Mouse (Mus musculus) urinary bladder, postnatal 0 days (tissue): Measurements from ENCODE around the gene Gm49321. TPM values are rescaled to one million over a fixed set of nuclear protein-coding genes. Genes with fewer than 3 reads are reported as not detected.

Experiments used
- polyA plus RNA-seq: library from polyadenylated mRNA; unstranded; fragments of >200 nt; fragmentation: Nextera tagmentation; extraction: Ambion mirVana; gene quantifications from 2 replicates; pipeline ENCODE4 v1.2.1, GENCODE M21; 2015

The Gm49321 gene
- 6.7 and 8.7 TPM in 2 replicates for polyA plus RNA-seq

DNA sequence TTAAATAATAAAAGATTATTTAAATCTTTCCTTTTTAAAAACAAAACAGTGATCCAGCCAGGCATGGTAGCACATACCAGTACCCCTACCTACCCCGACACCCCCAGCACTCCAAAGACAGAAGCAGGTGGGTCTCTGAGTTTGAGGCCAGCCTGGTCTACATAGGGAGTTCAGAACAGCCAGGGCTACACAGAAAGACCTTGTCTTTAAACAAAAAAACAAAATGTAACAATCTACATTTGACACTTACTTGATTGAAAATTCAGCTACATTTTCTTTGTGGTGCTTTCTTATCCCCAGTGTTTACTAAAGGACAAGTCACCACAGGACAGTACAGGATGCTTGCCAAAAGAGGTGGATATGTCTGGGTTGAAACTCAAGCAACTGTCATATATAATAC, at the start of gene Gm49321:
Gm49321 (plus strand) TSS at position 301 of the 400 bp plus-strand sequence.

DNA sequence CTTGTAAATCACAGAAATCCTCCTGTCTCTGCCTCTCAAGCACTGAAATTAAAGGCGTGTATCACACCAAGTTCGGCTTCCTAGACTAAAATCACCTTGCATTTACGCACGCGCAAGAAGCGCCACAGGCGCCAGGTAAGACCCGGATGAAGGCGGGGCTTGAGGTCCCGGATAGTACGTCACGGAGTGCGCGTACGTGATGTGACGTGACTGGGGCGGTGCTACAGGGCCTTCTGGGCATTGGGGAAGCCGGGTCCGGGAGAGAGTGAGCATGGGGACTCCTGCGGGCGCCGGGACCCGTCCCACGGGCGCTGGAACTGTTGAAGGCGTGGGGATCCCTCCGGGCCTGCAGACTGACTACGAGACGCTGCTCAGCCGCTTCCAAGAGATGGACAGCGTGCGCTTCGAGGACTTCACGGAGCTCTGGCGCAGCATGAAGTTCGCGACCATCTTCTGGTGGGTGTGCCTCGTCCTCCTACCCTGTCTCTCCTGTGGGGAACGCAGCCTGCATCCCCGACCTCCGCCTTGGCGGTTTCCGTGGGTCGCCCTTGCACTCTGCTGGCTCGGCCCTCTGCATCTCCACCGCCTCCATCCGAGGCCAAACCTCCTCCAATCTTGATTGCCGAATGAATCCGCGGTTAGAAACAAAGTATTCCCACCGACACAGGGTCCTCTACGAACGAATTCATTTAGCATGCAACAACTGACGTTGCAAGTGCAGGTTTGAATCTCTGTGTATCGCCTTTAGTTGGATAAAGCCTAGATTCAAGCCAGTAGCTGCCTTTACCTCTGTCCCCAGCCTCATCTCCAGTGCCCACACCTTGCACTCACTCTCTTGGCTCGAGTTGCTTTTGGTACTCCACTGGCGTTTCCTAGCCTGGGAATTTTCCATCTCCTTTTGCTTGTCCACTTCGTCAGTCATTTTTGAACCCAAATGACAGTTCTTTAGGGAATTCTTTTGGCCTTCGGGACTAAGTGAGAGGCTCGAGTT, 27.1 kb downstream of the Gm49321 start, which contains the start of gene Snapc1:
Snapc1 (plus strand) TSS at position 191 of the 991 bp plus-strand sequence.

DNA sequence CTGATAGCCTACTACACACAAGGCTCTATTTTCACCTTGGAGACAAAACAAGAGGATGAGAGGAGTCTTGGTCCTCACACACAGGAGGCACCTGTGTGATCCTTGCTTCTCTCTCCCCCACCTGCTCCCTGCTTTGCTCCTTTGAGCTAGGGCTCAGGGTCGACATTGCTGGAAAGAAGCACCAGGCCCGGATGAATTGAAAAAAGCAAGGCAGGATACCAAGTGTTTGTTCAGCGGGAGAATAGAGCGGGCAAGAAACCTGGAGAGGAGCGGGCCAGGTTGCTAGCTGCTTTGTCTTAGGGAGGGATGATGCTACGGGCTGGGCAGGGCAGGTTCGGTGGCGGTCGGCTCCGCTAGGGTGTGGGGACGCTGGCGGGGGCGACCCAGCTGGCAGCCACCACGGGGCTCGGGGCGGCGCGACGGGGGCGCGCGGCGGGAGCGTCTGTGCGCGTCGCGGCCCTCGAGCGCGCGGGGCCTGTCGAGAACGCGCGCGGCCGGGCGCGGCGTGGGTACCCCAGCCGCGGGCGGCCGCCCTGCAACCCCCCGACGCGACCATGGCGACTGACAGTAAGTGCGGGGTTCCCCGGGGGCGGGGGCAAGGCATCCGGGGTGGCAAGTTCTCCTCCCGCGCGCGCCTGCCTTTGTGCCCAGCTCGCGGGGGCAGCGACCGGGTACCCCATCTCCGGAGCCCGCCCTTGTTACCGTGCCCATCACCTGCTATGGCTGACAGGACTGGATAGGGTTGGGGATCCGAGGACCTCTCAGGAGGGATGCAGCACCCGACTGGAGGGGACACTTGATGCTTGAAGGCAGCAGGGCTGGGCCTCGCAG, 60.1 kb downstream of the Gm49321 start, which contains the start of gene Syt16:
Syt16 (plus strand) TSS at position 365 of the 831 bp plus-strand sequence.

Other genes starting within 250 kb of the Gm49321 start
- gene Hif1a, start 36.3 kb upstream of the Gm49321 start, polyA plus RNA-seq: 49.9 and 58.6 TPM in 2 replicates
- gene Snapc1, start 26.8 kb downstream of the Gm49321 start, polyA plus RNA-seq: 8.9 and 11.3 TPM in 2 replicates
- gene Syt16, start 60.0 kb downstream of the Gm49321 start, polyA plus RNA-seq: 9.1 and 10.0 TPM in 2 replicates